Mouse (Mus musculus): ENCODE data around the gene Prss2. TPM values are rescaled to one million over a fixed set of nuclear protein-coding genes. Genes with fewer than 3 reads are reported as not detected.

Gene Prss2
- polyA plus RNA-seq, 1 experiment from 2014 or later = not detected

GRCm38 (mm10) chr6:41542983-41543382, 21.4 kb downstream of the Prss2 start:
- no peak for DNase-seq (ENCODE audit: low spot score)
- Histone ChIP-seq H3K4me1 (peaks cover 6% of the 10 kb centered on the region), H3K4me3 (peak overlapping the region; percentile 50), H3K36me3 (replicated peaks) (no peaks in the 10 kb centered on the region), H3K9me3 (no peaks in the 10 kb centered on the region), H3K27me3 (replicated peaks; ENCODE audit: low read depth, poor library complexity, severe bottlenecking) (peaks cover 36% of the 10 kb centered on the region), H3K27ac (replicated peaks) (no peak overlapping the region)
- WGBS = 14% methylated on average over 3 of the region's 3 CpGs

GRCm38 (mm10) chr6:41543411-41544050, 21.9 kb downstream of the Prss2 start:
- Histone ChIP-seq H3K36me3 (replicated peaks) (no peaks in the 10 kb centered on the region), H3K27ac (replicated peaks) (no peak overlapping the region), H3K4me3 (peak overlapping the region; percentile 50), H3K4me1 (peaks cover 6% of the 10 kb centered on the region), H3K27me3 (replicated peaks; ENCODE audit: low read depth, poor library complexity, severe bottlenecking) (peaks cover 36% of the 10 kb centered on the region), H3K9me3 (no peaks in the 10 kb centered on the region)
- DNase-seq (ENCODE audit: low spot score) = peak; percentile 31
- WGBS = 5% methylated on average over 28 of the region's 28 CpGs

- Histone ChIP-seq H3K9me3 (no peaks in the 10 kb centered on the region), H3K36me3 (replicated peaks) (no peaks in the 10 kb centered on the region), H3K27me3 (replicated peaks; ENCODE audit: low read depth, poor library complexity, severe bottlenecking) (peaks cover 36% of the 10 kb centered on the region), H3K27ac (replicated peaks) (no peak overlapping the region), H3K4me1 (peaks cover 6% of the 10 kb centered on the region), H3K4me3 (no peak overlapping the region)
- 80% methylated on average over 5 of the region's 5 CpGs for WGBS
- DNase-seq (ENCODE audit: low spot score) = no peak
Measured at GRCm38 (mm10) chr6:41544381-41544924, 22.9 kb downstream of the Prss2 start.

- 86% methylated on average over 4 of the region's 4 CpGs for WGBS
- H3K9me3 ChIP-seq = no peaks in the 10 kb centered on the region
- H3K27ac ChIP-seq (replicated peaks) = no peak overlapping the region
- no peaks in the 10 kb centered on the region for H3K36me3 ChIP-seq (replicated peaks)
- H3K4me1 ChIP-seq = peaks cover 6% of the 10 kb centered on the region
- no peak overlapping the region for H3K4me3 ChIP-seq
- H3K27me3 ChIP-seq (replicated peaks; ENCODE audit: low read depth, poor library complexity, severe bottlenecking) = peaks cover 36% of the 10 kb centered on the region
- DNase-seq (ENCODE audit: low spot score) = no peak
Measured at GRCm38 (mm10) chr6:41545266-41545665, 23.7 kb downstream of the Prss2 start.

- H3K36me3 ChIP-seq (replicated peaks) = no peaks in the 10 kb centered on the region
- peaks cover 29% of the 10 kb centered on the region for H3K27me3 ChIP-seq (replicated peaks; ENCODE audit: low read depth, poor library complexity, severe bottlenecking)
- H3K27ac ChIP-seq (replicated peaks) = no peak overlapping the region
- WGBS = 91% methylated on average over 5 of the region's 5 CpGs
- H3K9me3 ChIP-seq = no peaks in the 10 kb centered on the region
- no peak for DNase-seq (ENCODE audit: low spot score)
- no peak overlapping the region for H3K4me3 ChIP-seq
- H3K4me1 ChIP-seq = peaks cover 6% of the 10 kb centered on the region
Measured at GRCm38 (mm10) chr6:41547056-41547650, 25.6 kb downstream of the Prss2 start.

- WGBS = 57% methylated on average over 1 of the region's 1 CpGs
- Histone ChIP-seq H3K4me1 (peaks cover 5% of the 10 kb centered on the region), H3K4me3 (no peak overlapping the region), H3K36me3 (replicated peaks) (no peaks in the 10 kb centered on the region), H3K27me3 (replicated peaks; ENCODE audit: low read depth, poor library complexity, severe bottlenecking) (peaks cover 18% of the 10 kb centered on the region), H3K9me3 (no peaks in the 10 kb centered on the region), H3K27ac (replicated peaks) (no peak overlapping the region)
- DNase-seq (ENCODE audit: low spot score) = no peak
Measured at GRCm38 (mm10) chr6:41548286-41548685, 26.7 kb downstream of the Prss2 start.

- WGBS = 85% methylated on average over 5 of the region's 5 CpGs
- no peak overlapping the region for H3K4me3 ChIP-seq
- no peaks in the 10 kb centered on the region for H3K9me3 ChIP-seq
- H3K27ac ChIP-seq (replicated peaks) = no peak overlapping the region
- no peaks in the 10 kb centered on the region for H3K36me3 ChIP-seq (replicated peaks)
- H3K4me1 ChIP-seq = no peaks in the 10 kb centered on the region
- no peaks in the 10 kb centered on the region for H3K27me3 ChIP-seq (replicated peaks; ENCODE audit: low read depth, poor library complexity, severe bottlenecking)
- no peak for DNase-seq (ENCODE audit: low spot score)
Measured at GRCm38 (mm10) chr6:41553356-41554010, 31.9 kb downstream of the Prss2 start.

- no peaks in the 10 kb centered on the region for H3K4me1 ChIP-seq
- no peak overlapping the region for H3K4me3 ChIP-seq
- 84% methylated on average over 7 of the region's 7 CpGs for WGBS
- H3K27ac ChIP-seq (replicated peaks) = no peak overlapping the region
- H3K9me3 ChIP-seq = no peaks in the 10 kb centered on the region
- no peaks in the 10 kb centered on the region for H3K27me3 ChIP-seq (replicated peaks; ENCODE audit: low read depth, poor library complexity, severe bottlenecking)
- no peaks in the 10 kb centered on the region for H3K36me3 ChIP-seq (replicated peaks)
- no peak for DNase-seq (ENCODE audit: low spot score)
Measured at GRCm38 (mm10) chr6:41554295-41555169, 32.9 kb downstream of the Prss2 start.

- H3K27ac ChIP-seq (replicated peaks) = no peak overlapping the region
- no peaks in the 10 kb centered on the region for H3K4me1 ChIP-seq
- H3K9me3 ChIP-seq = no peaks in the 10 kb centered on the region
- H3K36me3 ChIP-seq (replicated peaks) = no peaks in the 10 kb centered on the region
- no peak overlapping the region for H3K4me3 ChIP-seq
- no peaks in the 10 kb centered on the region for H3K27me3 ChIP-seq (replicated peaks; ENCODE audit: low read depth, poor library complexity, severe bottlenecking)
- DNase-seq (ENCODE audit: low spot score) = no peak
Measured at GRCm38 (mm10) chr6:41556389-41556788, 34.8 kb downstream of the Prss2 start.

- Histone ChIP-seq H3K4me3 (no peak overlapping the region), H3K9me3 (no peaks in the 10 kb centered on the region), H3K27ac (replicated peaks) (no peak overlapping the region), H3K27me3 (replicated peaks; ENCODE audit: low read depth, poor library complexity, severe bottlenecking) (no peaks in the 10 kb centered on the region), H3K4me1 (no peaks in the 10 kb centered on the region), H3K36me3 (replicated peaks) (no peaks in the 10 kb centered on the region)
- WGBS = 82% methylated on average over 5 of the region's 5 CpGs
- DNase-seq (ENCODE audit: low spot score) = no peak
Measured at GRCm38 (mm10) chr6:41557468-41557867, 35.9 kb downstream of the Prss2 start.

GRCm38 (mm10) chr6:41558271-41558670, 36.7 kb downstream of the Prss2 start:
- Histone ChIP-seq H3K36me3 (replicated peaks) (no peaks in the 10 kb centered on the region), H3K27ac (replicated peaks) (no peak overlapping the region)
- no peak for DNase-seq (ENCODE audit: low spot score)

GRCm38 (mm10) chr6:41559331-41559730, 37.7 kb downstream of the Prss2 start:
- Histone ChIP-seq H3K4me3 (no peak overlapping the region), H3K27ac (replicated peaks) (no peak overlapping the region), H3K36me3 (replicated peaks) (no peaks in the 10 kb centered on the region), H3K4me1 (no peaks in the 10 kb centered on the region), H3K27me3 (replicated peaks; ENCODE audit: low read depth, poor library complexity, severe bottlenecking) (no peaks in the 10 kb centered on the region), H3K9me3 (no peaks in the 10 kb centered on the region)
- DNase-seq (ENCODE audit: low spot score) = no peak
- 76% methylated on average over 3 of the region's 3 CpGs for WGBS

More at GRCm38 (mm10) chr6:41558271-41558670, 36.7 kb downstream of the Prss2 start:
- Histone ChIP-seq H3K4me3 (no peak overlapping the region), H3K27me3 (replicated peaks; ENCODE audit: low read depth, poor library complexity, severe bottlenecking) (no peaks in the 10 kb centered on the region), H3K4me1 (no peaks in the 10 kb centered on the region), H3K9me3 (no peaks in the 10 kb centered on the region)
- WGBS = 59% methylated on average over 2 of the region's 2 CpGs
